Mouse (Mus musculus): ENCODE results near the gene Itpk1.

GRCm38 (mm10) chr12:102637235-102637634 lies 67.5 kb downstream of the Itpk1 start:
- no peak for TF ChIP-seq CTCF (IDR thresholded peaks at IDR 0.05; ENCODE audit: low read depth, low read length)
- TF ChIP-seq POLR2A (IDR thresholded peaks at IDR 0.05; ENCODE audit: insufficient read depth, low read length): no peak
